Mouse (Mus musculus) erythroblast, embryonic 14.5 days (primary cell): ENCODE measurements around the gene Gm4553. TPM values are rescaled to one million over a fixed set of nuclear protein-coding genes. Genes with fewer than 3 reads are reported as not detected.
"Not testable (repeated sequence)": the region's sequence is repeated elsewhere in the genome, so short reads cannot be mapped to it uniquely, and the experiment has no call there.

Experiments used
- H3K27me3 ChIP-seq: 2 replicates; pipeline ENCODE4 v1.6.1; 2012; ENCODE audit warnings: inconsistent platforms; ENCODE audit not compliant: control insufficient read depth
- H3K36me3 ChIP-seq: 2 replicates; pipeline ENCODE4 v1.6.1; 2012; ENCODE audit warnings: mild to moderate bottlenecking, inconsistent platforms; ENCODE audit not compliant: control insufficient read depth
- H3K4me1 ChIP-seq: 2 replicates; pipeline ENCODE4 v1.6.1; 2012; ENCODE audit warnings: inconsistent platforms; ENCODE audit not compliant: control insufficient read depth
- H3K4me3 ChIP-seq: replicated peaks from 2 replicates; pipeline ENCODE3; 2012; ENCODE audit warnings: moderate library complexity, mild to moderate bottlenecking, inconsistent platforms
- H3K9me3 ChIP-seq: 2 replicates; pipeline ENCODE4 v1.6.1; 2012; ENCODE audit warnings: low read length, inconsistent platforms, mixed read lengths; ENCODE audit not compliant: control insufficient read depth
- GATA1 ChIP-seq: IDR thresholded peaks from 2 replicates; pipeline ENCODE4 v1.6.1; 2012; ENCODE audit warnings: low read length, inconsistent platforms, mixed read lengths
- TAL1 ChIP-seq: IDR thresholded peaks from 3 replicates; pipeline ENCODE4 v1.6.1; 2012; ENCODE audit warnings: low read length, inconsistent platforms, mixed read lengths
- polyA plus RNA-seq: library from polyadenylated mRNA; stranded (reverse); fragments of >175 nt; gene quantifications from 2 replicates; pipeline ENCODE4 v1.2.3, GENCODE M21; 2012

Gene Gm4553
- polyA plus RNA-seq, 1 experiment = not detected

GRCm38 (mm10) chr7:142169836-142170235, 4.3 kb upstream of the Gm4553 start:
- Histone ChIP-seq H3K9me3 (no peaks in the 10 kb centered on the region), H3K4me3 (no peak overlapping the region), H3K4me1 (no peaks in the 10 kb centered on the region), H3K36me3 (no peaks in the 10 kb centered on the region), H3K27me3 (no peaks in the 10 kb centered on the region)
- no peak for TF ChIP-seq TAL1
- TF ChIP-seq GATA1 = no peak

- H3K9me3 ChIP-seq = no peaks in the 10 kb centered on the region
- H3K36me3 ChIP-seq = no peaks in the 10 kb centered on the region
- TF ChIP-seq TAL1 (no peak), GATA1 (no peak)
- H3K27me3 ChIP-seq = no peaks in the 10 kb centered on the region
- H3K4me1 ChIP-seq = no peaks in the 10 kb centered on the region
- H3K4me3 ChIP-seq = no peak overlapping the region
Observed at GRCm38 (mm10) chr7:142159366-142159765, 6.2 kb downstream of the Gm4553 start.

- not testable (repeated sequence) for H3K9me3 ChIP-seq, H3K4me1 ChIP-seq, H3K27me3 ChIP-seq, H3K36me3 ChIP-seq, H3K4me3 ChIP-seq
Observed at GRCm38 (mm10) chr7:142157013-142157412, 8.5 kb downstream of the Gm4553 start, which contains the start of gene Gm29735. Gene Gm29735 (minus strand): TSS chr7:142157113.

- TF ChIP-seq GATA1 = no peak
- TF ChIP-seq TAL1 = no peak
- Histone ChIP-seq H3K36me3 (no peaks in the 10 kb centered on the region), H3K27me3 (no peaks in the 10 kb centered on the region), H3K4me3 (no peak overlapping the region), H3K9me3 (no peaks in the 10 kb centered on the region), H3K4me1 (no peaks in the 10 kb centered on the region)
Observed at GRCm38 (mm10) chr7:142155308-142155707, 10.2 kb downstream of the Gm4553 start.

- TF ChIP-seq TAL1 (no peak), GATA1 (no peak)
- no peaks in the 10 kb centered on the region for H3K36me3 ChIP-seq
- no peaks in the 10 kb centered on the region for H3K4me1 ChIP-seq
- H3K9me3 ChIP-seq = no peaks in the 10 kb centered on the region
- H3K27me3 ChIP-seq = no peaks in the 10 kb centered on the region
- no peak overlapping the region for H3K4me3 ChIP-seq
Observed at GRCm38 (mm10) chr7:142152191-142152590, 13.3 kb downstream of the Gm4553 start.

- Histone ChIP-seq H3K4me1 (no peaks in the 10 kb centered on the region), H3K4me3 (no peak overlapping the region), H3K36me3 (no peaks in the 10 kb centered on the region), H3K27me3 (no peaks in the 10 kb centered on the region), H3K9me3 (no peaks in the 10 kb centered on the region)
- TF ChIP-seq GATA1 (no peak), TAL1 (no peak)
Observed at GRCm38 (mm10) chr7:142148633-142149032, 16.9 kb downstream of the Gm4553 start.

GRCm38 (mm10) chr7:142146033-142146432, 19.5 kb downstream of the Gm4553 start:
- no peak for TF ChIP-seq TAL1
- TF ChIP-seq GATA1 = no peak
- H3K4me1 ChIP-seq = no peaks in the 10 kb centered on the region
- H3K27me3 ChIP-seq = no peaks in the 10 kb centered on the region
- H3K36me3 ChIP-seq = no peaks in the 10 kb centered on the region
- H3K9me3 ChIP-seq = no peaks in the 10 kb centered on the region
- no peak overlapping the region for H3K4me3 ChIP-seq

GRCm38 (mm10) chr7:142145413-142145940, 20.1 kb downstream of the Gm4553 start:
- H3K4me3 ChIP-seq = no peak overlapping the region
- H3K9me3 ChIP-seq = no peaks in the 10 kb centered on the region
- no peaks in the 10 kb centered on the region for H3K36me3 ChIP-seq
- TF ChIP-seq TAL1 = no peak
- TF ChIP-seq GATA1 = no peak
- H3K4me1 ChIP-seq = no peaks in the 10 kb centered on the region
- no peaks in the 10 kb centered on the region for H3K27me3 ChIP-seq

- Histone ChIP-seq H3K36me3 (no peaks in the 10 kb centered on the region), H3K4me3 (no peak within 1 kb of the TSS), H3K27me3 (no peaks in the 10 kb centered on the region), H3K9me3 (no peaks in the 10 kb centered on the region), H3K4me1 (no peaks in the 10 kb centered on the region)
- TF ChIP-seq GATA1 = no peak
- TF ChIP-seq TAL1 = no peak
Observed at GRCm38 (mm10) chr7:142144507-142144906, 21.0 kb downstream of the Gm4553 start, which contains the start of gene Gm45337. Gene Gm45337 (minus strand): TSS chr7:142144607.

- H3K36me3 ChIP-seq, H3K9me3 ChIP-seq, H3K27me3 ChIP-seq, H3K4me1 ChIP-seq, H3K4me3 ChIP-seq: not testable (repeated sequence)
Observed at GRCm38 (mm10) chr7:142143506-142144010, 22.0 kb downstream of the Gm4553 start.
